Mouse (Mus musculus) adrenal gland, postnatal 25 days (tissue): ENCODE data around the gene Pdia4. TPM values are rescaled to one million over a fixed set of nuclear protein-coding genes. Genes with fewer than 3 reads are reported as not detected.
A peak's percentile ranks its signal among the peaks of the same experiment; 100 is the strongest.
"Not testable (repeated sequence)": the region's sequence is repeated elsewhere in the genome, so short reads cannot be mapped to it uniquely, and the experiment has no call there.

Source experiments
- DNase-seq: peaks from one replicate; pipeline ENCODE4 v3.0.0; 2021; ENCODE audit warnings: mixed read lengths
- total RNA-seq: library from RNA; stranded (reverse); gene quantifications from 2 replicates; pipeline ENCODE4 v1.2.3, GENCODE M21; 2021

The Pdia4 gene
- total RNA-seq, 1 experiment from 2014 or later = 93.9 TPM

GRCm38 (mm10) chr6:47811324-47811723, 1.9 kb downstream of the Pdia4 start:
- DNase-seq = no peak

- no peak for DNase-seq
Observed at GRCm38 (mm10) chr6:47810181-47810580, 3.0 kb downstream of the Pdia4 start.

GRCm38 (mm10) chr6:47809053-47809452, 4.2 kb downstream of the Pdia4 start:
- no peak for DNase-seq

- DNase-seq = no peak
Observed at GRCm38 (mm10) chr6:47808545-47808944, 4.7 kb downstream of the Pdia4 start.

GRCm38 (mm10) chr6:47807419-47807818, 5.8 kb downstream of the Pdia4 start:
- DNase-seq = no peak

GRCm38 (mm10) chr6:47805520-47805919, 7.7 kb downstream of the Pdia4 start:
- DNase-seq = no peak

- DNase-seq = peak; percentile 36
Observed at GRCm38 (mm10) chr6:47799079-47799478, 14.2 kb downstream of the Pdia4 start.

GRCm38 (mm10) chr6:47794106-47794830, 19.0 kb downstream of the Pdia4 start:
- peak; percentile 49 for DNase-seq

GRCm38 (mm10) chr6:47793284-47793683, 19.9 kb downstream of the Pdia4 start:
- DNase-seq = no peak

- no peak for DNase-seq
Observed at GRCm38 (mm10) chr6:47792533-47792932, 20.7 kb downstream of the Pdia4 start.

GRCm38 (mm10) chr6:47790745-47791144, 22.5 kb downstream of the Pdia4 start:
- peak; percentile 30 for DNase-seq

- no peak for DNase-seq
Observed at GRCm38 (mm10) chr6:47788821-47789220, 24.4 kb downstream of the Pdia4 start.

- DNase-seq = peak; percentile 73
Observed at GRCm38 (mm10) chr6:47787941-47788736, 25.1 kb downstream of the Pdia4 start.

GRCm38 (mm10) chr6:47784707-47785412, 28.4 kb downstream of the Pdia4 start:
- DNase-seq = no peak

GRCm38 (mm10) chr6:47781091-47781968, 31.9 kb downstream of the Pdia4 start:
- no peak for DNase-seq

GRCm38 (mm10) chr6:47780576-47781013, 32.6 kb downstream of the Pdia4 start:
- DNase-seq = no peak

GRCm38 (mm10) chr6:47771760-47772159, 41.5 kb downstream of the Pdia4 start:
- DNase-seq = not testable (repeated sequence)

GRCm38 (mm10) chr6:47771113-47771512, 42.1 kb downstream of the Pdia4 start:
- not testable (repeated sequence) for DNase-seq

- not testable (repeated sequence) for DNase-seq
Observed at GRCm38 (mm10) chr6:47769861-47770260, 43.4 kb downstream of the Pdia4 start.

- DNase-seq = not testable (repeated sequence)
Observed at GRCm38 (mm10) chr6:47768520-47768919, 44.7 kb downstream of the Pdia4 start.

- not testable (repeated sequence) for DNase-seq
Observed at GRCm38 (mm10) chr6:47767355-47767754, 45.9 kb downstream of the Pdia4 start.

- not testable (repeated sequence) for DNase-seq
Observed at GRCm38 (mm10) chr6:47762686-47763085, 50.5 kb downstream of the Pdia4 start.
